Mouse (Mus musculus) small intestine, adult 2 months (tissue): ENCODE results near the gene Rps11.

Experiments
- CTCF ChIP-seq: fragments of 200-500 bp; IDR thresholded peaks from 2 replicates; pipeline ENCODE4 v1.5.1; 2012; ENCODE audit warnings: low read depth, mild to moderate bottlenecking, control low read depth, inconsistent platforms, low read length, moderate library complexity, mixed read lengths; ENCODE audit not compliant: insufficient replicate concordance, insufficient read length; ENCODE audit errors: extremely low read depth
- POLR2A ChIP-seq: fragments of 200-500 bp; IDR thresholded peaks from 2 replicates; pipeline ENCODE4 v1.6.1; 2012; ENCODE audit warnings: low read depth, mild to moderate bottlenecking, control low read depth, inconsistent platforms, low read length, moderate library complexity

- TF ChIP-seq CTCF (peak; percentile 75), POLR2A (no peak)
These were observed 37.6 kb upstream of the Rps11 start for GRCm38 (mm10) chr7:45161612-45162473.
